Mouse (Mus musculus) liver, adult 2 months (tissue): Measurements from ENCODE around the gene Prss53.

Experiments
- CTCF ChIP-seq: fragments of 200-500 bp; IDR thresholded peaks from 2 replicates; pipeline ENCODE4 v1.5.1; 2011; ENCODE audit warnings: low read depth, low read length, control low read depth
- POLR2A ChIP-seq: fragments of 200-500 bp; IDR thresholded peaks from 2 replicates; pipeline ENCODE4 v1.6.1; 2011; ENCODE audit warnings: low read length, control low read depth; ENCODE audit not compliant: insufficient read depth; ENCODE audit errors: extremely low read depth

GRCm38 (mm10) chr7:127935748-127936159, 45.0 kb upstream of the Prss53 start:
- TF ChIP-seq CTCF, result no peak
- TF ChIP-seq POLR2A, result no peak
